Mouse (Mus musculus): ENCODE results near the gene Exoc3. TPM values are rescaled to one million over a fixed set of nuclear protein-coding genes. Genes with fewer than 3 reads are reported as not detected.
A peak's percentile ranks its signal among the peaks of the same experiment; 100 is the strongest.

The Exoc3 gene
- polyA plus RNA-seq, 1 experiment from 2014 or later, result 81.8 TPM

DNA sequence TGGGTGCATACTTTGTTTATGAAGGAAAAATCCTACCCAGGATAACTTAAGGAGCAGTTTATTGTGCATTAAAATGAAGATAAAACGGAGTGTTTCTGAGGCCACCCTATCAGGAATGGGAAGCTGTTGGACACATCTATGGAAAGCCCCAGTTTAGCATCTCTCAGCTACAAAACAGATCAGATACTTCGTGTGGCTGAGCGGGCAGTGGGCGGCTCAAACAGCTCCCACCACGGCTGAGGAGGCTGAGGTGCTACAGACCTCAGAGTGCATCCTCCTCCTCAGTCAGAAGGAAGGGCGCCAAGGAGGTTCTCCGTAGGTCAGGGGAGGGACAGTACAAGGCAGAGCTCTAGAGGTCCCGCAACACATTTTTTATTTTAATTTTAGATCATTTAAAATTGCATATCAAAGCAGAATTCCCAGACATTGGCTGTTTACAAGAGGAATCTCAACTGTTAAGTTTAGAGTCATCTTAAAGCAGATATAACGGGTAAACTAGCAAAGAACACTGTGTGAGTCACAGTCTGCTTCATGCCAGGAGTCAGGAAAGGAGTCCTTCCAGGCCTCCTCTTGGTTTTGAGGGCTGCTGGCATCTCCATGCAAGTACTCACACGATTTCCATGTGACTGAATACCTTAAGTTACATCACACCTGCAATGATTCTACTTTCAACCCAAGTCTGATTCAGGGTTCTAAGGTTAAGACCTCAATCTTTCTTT is 38.9 kb downstream of the Exoc3 start:
- Histone ChIP-seq H3K27me3 (ENCODE audit: poor library complexity, severe bottlenecking) (no peaks in the 10 kb centered on the region; the same call in 1 of the 2 replicates), H3K36me3 (replicated peaks) (peaks cover 49% of the 10 kb centered on the region), H3K4me1 (peaks cover 11% of the 10 kb centered on the region), H3K4me3 (no peak overlapping the region), H3K9me3 (no peaks in the 10 kb centered on the region), H3K27ac (no peak overlapping the region)
- DNase-seq (ENCODE audit: extremely low spot score, low spot score), result no peak
- 89% methylated on average over 10 of the region's 10 CpGs for WGBS

GRCm38 (mm10) chr13:74167492-74167891 is 41.0 kb downstream of the Exoc3 start:
- DNase-seq (ENCODE audit: extremely low spot score, low spot score), result no peak
- WGBS, result 90% methylated on average over 2 of the region's 2 CpGs

DNA sequence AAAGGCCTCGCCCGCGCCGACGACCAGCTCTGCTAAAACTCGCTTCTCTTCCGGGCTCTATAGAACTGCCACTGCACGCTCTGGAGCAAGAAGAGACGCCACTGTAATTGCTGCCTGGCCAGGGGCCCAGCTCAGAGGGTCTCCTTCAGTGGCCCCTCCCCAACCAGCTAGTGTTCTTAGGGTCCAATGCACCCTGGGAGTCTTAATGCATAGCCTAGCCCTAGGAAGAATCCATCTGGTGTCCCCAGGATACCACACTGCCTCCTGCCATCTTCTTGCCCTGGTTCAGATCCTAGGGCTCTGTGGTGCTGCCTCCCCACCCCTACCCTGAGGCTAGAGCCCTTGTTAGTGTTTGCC is 41.5 kb downstream of the Exoc3 start:
- peaks cover 23% of the 10 kb centered on the region for H3K36me3 ChIP-seq (replicated peaks)
- H3K27ac ChIP-seq, result peak overlapping the region; percentile 74
- peak overlapping the region; percentile 53 for H3K4me3 ChIP-seq
- 20% methylated on average over 9 of the region's 9 CpGs for WGBS
- H3K4me1 ChIP-seq, result peaks cover 11% of the 10 kb centered on the region
- H3K9me3 ChIP-seq, result no peaks in the 10 kb centered on the region
- no peak for DNase-seq (ENCODE audit: extremely low spot score, low spot score)
- no peaks in the 10 kb centered on the region; the same call in 1 of the 2 replicates for H3K27me3 ChIP-seq (ENCODE audit: poor library complexity, severe bottlenecking)

More at GRCm38 (mm10) chr13:74167492-74167891, 41.0 kb downstream of the Exoc3 start:
- H3K4me1 ChIP-seq, result peaks cover 11% of the 10 kb centered on the region
- H3K27ac ChIP-seq, result no peak overlapping the region
- H3K9me3 ChIP-seq, result no peaks in the 10 kb centered on the region
- H3K27me3 ChIP-seq (ENCODE audit: poor library complexity, severe bottlenecking), result no peaks in the 10 kb centered on the region; the same call in 1 of the 2 replicates
- peaks cover 28% of the 10 kb centered on the region for H3K36me3 ChIP-seq (replicated peaks)
- H3K4me3 ChIP-seq, result no peak overlapping the region

DNA sequence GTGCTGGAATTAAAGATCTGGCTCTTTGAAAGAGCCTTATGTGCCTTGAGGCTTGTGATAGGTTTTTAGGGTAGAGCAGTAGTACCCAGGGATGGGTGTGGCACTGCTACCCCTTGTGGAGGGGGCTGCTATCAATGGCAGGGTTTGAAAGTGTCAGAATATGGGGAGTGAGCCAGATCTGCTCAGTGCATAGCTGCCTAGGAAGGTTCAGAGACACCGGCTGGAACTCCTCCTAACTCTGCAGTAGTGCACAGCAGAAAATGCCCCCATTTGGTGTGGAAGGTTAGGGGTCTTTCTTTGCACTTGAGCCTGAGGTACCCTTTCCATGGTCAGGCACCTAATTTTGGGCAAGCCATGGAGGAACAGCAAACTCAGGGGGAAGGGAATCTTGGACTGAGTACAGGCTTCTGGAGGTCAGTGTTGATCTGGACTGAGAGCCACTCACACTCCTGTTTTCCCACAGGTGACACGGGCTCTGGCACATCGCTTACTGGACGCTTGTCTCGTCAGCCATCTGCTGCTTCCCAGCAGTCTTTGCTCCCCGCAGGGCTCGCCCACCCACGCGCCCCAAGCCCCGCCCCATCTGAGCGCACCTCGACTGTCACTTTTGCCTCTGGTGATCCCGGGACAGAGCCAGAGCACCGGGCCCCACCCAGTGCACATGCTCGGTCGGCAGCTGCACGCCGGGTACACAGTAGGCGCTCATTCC is 42.0 kb downstream of the Exoc3 start:
- peaks cover 11% of the 10 kb centered on the region for H3K4me1 ChIP-seq
- peak overlapping the region; percentile 53 for H3K4me3 ChIP-seq
- H3K9me3 ChIP-seq, result no peaks in the 10 kb centered on the region
- H3K27ac ChIP-seq, result peak overlapping the region; percentile 74
- H3K36me3 ChIP-seq (replicated peaks), result peaks cover 18% of the 10 kb centered on the region
- 13% methylated on average over 19 of the region's 19 CpGs for WGBS
- H3K27me3 ChIP-seq (ENCODE audit: poor library complexity, severe bottlenecking), result no peaks in the 10 kb centered on the region; the same call in 1 of the 2 replicates
- DNase-seq (ENCODE audit: extremely low spot score, low spot score), result peak; percentile 40

DNA sequence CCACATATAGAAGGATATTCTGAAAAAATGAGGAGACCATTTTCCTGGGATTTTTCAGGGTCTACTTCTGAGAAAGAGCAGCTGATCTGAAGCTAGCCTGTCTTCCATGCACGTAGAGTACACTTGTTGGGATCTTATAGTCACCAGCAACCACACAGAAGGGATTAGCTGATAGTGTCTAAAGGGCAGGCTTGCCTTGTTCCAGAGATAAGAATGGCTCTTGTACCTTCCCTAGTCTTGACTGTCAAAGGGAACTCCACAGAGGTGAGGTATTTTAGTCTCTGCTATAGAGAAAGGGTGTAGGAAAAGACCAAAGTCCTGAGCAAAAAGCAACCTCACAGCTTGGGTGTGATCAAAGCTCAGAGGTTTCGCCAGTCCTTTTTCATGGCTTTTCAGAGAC is 61.2 kb downstream of the Exoc3 start:
- Histone ChIP-seq H3K9me3 (no peaks in the 10 kb centered on the region), H3K36me3 (replicated peaks) (no peaks in the 10 kb centered on the region), H3K27ac (no peak overlapping the region), H3K4me3 (no peak overlapping the region), H3K4me1 (no peaks in the 10 kb centered on the region), H3K27me3 (ENCODE audit: poor library complexity, severe bottlenecking) (no peaks in the 10 kb centered on the region)
- DNase-seq (ENCODE audit: extremely low spot score, low spot score), result no peak
- whole genome bisulfite sequencing, result 78% methylated on average over 2 of the region's 2 CpGs

DNA sequence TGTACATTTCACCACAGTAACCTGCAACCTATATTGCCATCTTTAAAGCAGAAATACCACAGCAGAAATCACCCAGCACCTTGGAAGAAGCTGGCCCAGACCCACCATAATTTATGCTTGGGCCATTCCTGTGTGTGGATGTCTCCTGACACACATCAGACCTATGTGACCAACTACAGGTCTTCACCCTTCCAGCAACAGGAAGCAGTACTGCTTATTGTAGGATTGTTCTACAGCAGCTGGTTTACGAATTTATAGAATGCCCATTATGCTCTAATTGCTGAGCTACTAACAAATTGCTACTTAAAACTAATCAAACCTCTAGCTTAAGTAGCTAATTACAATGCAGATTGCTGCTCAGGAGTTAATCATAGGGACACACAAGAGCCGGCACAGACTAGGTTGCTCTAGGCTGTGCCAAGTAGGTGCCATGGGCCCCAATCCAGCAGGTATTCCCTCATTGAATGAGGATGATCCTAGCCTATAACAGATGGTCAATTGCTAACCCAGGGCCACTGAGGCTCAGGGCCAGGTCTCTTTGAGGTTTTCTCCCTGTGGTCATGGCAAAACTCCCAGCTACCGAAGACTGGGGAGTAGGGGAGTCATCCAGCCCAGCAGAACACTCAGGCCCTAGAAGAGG is 62.4 kb downstream of the Exoc3 start:
- WGBS, result 86% methylated on average over 3 of the region's 3 CpGs
- no peaks in the 10 kb centered on the region for H3K27me3 ChIP-seq (ENCODE audit: poor library complexity, severe bottlenecking)
- H3K4me3 ChIP-seq, result no peak overlapping the region
- no peaks in the 10 kb centered on the region for H3K36me3 ChIP-seq (replicated peaks)
- no peaks in the 10 kb centered on the region for H3K9me3 ChIP-seq
- H3K4me1 ChIP-seq, result no peaks in the 10 kb centered on the region
- no peak overlapping the region for H3K27ac ChIP-seq
- no peak for DNase-seq (ENCODE audit: extremely low spot score, low spot score)

DNA sequence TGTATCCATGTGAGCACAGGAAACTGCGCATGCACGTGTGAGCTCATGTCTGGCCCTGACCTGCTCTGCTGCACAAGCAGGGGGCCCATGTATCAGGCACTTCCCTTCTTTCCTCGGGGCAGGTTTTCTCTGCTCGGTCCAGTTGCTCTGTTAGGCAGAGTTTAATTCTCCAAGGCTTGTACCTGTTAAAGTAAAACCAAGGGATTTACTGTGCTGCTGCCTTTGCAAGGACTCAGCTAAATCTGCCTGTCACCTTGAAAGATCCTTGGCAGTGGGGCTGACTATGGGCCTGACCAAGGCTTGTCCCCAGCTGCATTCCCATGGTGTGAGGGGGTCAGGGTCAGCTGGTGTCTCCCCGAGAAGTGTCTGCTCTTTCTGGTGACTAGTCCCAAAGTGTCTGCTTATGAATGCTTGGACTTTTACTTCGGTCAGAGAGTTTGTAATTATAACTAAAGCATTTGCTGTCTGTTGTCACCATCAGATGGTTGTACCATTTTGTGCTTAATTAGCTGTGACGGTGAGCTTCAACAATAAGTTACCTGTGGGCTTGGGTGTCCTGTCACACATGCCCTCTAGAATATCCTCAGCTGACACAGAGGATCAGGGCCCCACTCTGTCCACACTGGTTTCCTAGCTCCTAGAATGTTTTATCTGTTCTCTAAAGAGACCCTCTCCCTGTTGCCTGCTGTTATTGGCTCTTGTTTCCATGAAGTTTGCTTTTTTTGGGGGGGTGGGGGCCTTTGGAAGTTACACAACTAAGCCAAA is 64.2 kb downstream of the Exoc3 start:
- WGBS, result 79% methylated on average over 7 of the region's 7 CpGs
- no peaks in the 10 kb centered on the region for H3K9me3 ChIP-seq

GRCm38 (mm10) chr13:74143282-74143681 is 65.2 kb downstream of the Exoc3 start:
- Histone ChIP-seq H3K4me1 (no peaks in the 10 kb centered on the region), H3K36me3 (replicated peaks) (no peaks in the 10 kb centered on the region), H3K27ac (no peak overlapping the region), H3K4me3 (no peak overlapping the region), H3K9me3 (no peaks in the 10 kb centered on the region), H3K27me3 (ENCODE audit: poor library complexity, severe bottlenecking) (no peaks in the 10 kb centered on the region)
- WGBS, result 83% methylated on average over 3 of the region's 3 CpGs
- DNase-seq (ENCODE audit: extremely low spot score, low spot score), result no peak

More for the DNA sequence above, 64.2 kb downstream of the Exoc3 start:
- no peaks in the 10 kb centered on the region for H3K4me1 ChIP-seq
- no peaks in the 10 kb centered on the region for H3K36me3 ChIP-seq (replicated peaks)
- no peak for DNase-seq (ENCODE audit: extremely low spot score, low spot score)
- no peak overlapping the region for H3K27ac ChIP-seq
- H3K4me3 ChIP-seq, result no peak overlapping the region
- H3K27me3 ChIP-seq (ENCODE audit: poor library complexity, severe bottlenecking), result no peaks in the 10 kb centered on the region

- 94% methylated on average over 6 of the region's 6 CpGs for WGBS
- Histone ChIP-seq H3K36me3 (replicated peaks) (no peaks in the 10 kb centered on the region), H3K27me3 (ENCODE audit: poor library complexity, severe bottlenecking) (no peaks in the 10 kb centered on the region), H3K9me3 (no peaks in the 10 kb centered on the region), H3K27ac (no peak overlapping the region), H3K4me3 (no peak overlapping the region), H3K4me1 (no peaks in the 10 kb centered on the region)
- DNase-seq (ENCODE audit: extremely low spot score, low spot score), result no peak
Observed at GRCm38 (mm10) chr13:74140793-74141192, 67.7 kb downstream of the Exoc3 start.

GRCm38 (mm10) chr13:74138906-74139647 is 69.5 kb downstream of the Exoc3 start:
- H3K36me3 ChIP-seq (replicated peaks), result no peaks in the 10 kb centered on the region
- H3K4me1 ChIP-seq, result no peaks in the 10 kb centered on the region
- no peaks in the 10 kb centered on the region for H3K9me3 ChIP-seq
- no peak overlapping the region for H3K27ac ChIP-seq
- DNase-seq (ENCODE audit: extremely low spot score, low spot score), result no peak
- no peak overlapping the region for H3K4me3 ChIP-seq
- WGBS, result 86% methylated on average over 7 of the region's 7 CpGs
- no peaks in the 10 kb centered on the region for H3K27me3 ChIP-seq (ENCODE audit: poor library complexity, severe bottlenecking)

GRCm38 (mm10) chr13:74129909-74130308 is 78.6 kb downstream of the Exoc3 start:
- no peaks in the 10 kb centered on the region for H3K9me3 ChIP-seq
- DNase-seq (ENCODE audit: extremely low spot score, low spot score), result no peak
- no peak overlapping the region for H3K4me3 ChIP-seq
- no peaks in the 10 kb centered on the region for H3K4me1 ChIP-seq
- H3K27ac ChIP-seq, result no peak overlapping the region
- 92% methylated on average over 6 of the region's 6 CpGs for WGBS
- no peaks in the 10 kb centered on the region for H3K36me3 ChIP-seq (replicated peaks)
- H3K27me3 ChIP-seq (ENCODE audit: poor library complexity, severe bottlenecking), result peaks cover 8% of the 10 kb centered on the region

GRCm38 (mm10) chr13:74127571-74127970 is 81.0 kb downstream of the Exoc3 start:
- no peak for DNase-seq (ENCODE audit: extremely low spot score, low spot score)
- Histone ChIP-seq H3K4me3 (no peak overlapping the region), H3K36me3 (replicated peaks) (no peaks in the 10 kb centered on the region), H3K9me3 (no peaks in the 10 kb centered on the region), H3K4me1 (no peaks in the 10 kb centered on the region), H3K27ac (no peak overlapping the region), H3K27me3 (ENCODE audit: poor library complexity, severe bottlenecking) (peaks cover 31% of the 10 kb centered on the region)
- 75% methylated on average over 7 of the region's 7 CpGs for WGBS

Data from forebrain, embryonic 10.5 days (tissue).